Mouse (Mus musculus) 3T3-L1 (cell line): ENCODE measurements around the gene Zfp719.
A peak's percentile ranks its signal among the peaks of the same experiment; 100 is the strongest.

Experiments used
- DNase-seq: peaks from one replicate; pipeline ENCODE4 v3.0.0-alpha.2; 2015; ENCODE audit warnings: low read depth, low spot score

The Zfp719 gene

DNA sequence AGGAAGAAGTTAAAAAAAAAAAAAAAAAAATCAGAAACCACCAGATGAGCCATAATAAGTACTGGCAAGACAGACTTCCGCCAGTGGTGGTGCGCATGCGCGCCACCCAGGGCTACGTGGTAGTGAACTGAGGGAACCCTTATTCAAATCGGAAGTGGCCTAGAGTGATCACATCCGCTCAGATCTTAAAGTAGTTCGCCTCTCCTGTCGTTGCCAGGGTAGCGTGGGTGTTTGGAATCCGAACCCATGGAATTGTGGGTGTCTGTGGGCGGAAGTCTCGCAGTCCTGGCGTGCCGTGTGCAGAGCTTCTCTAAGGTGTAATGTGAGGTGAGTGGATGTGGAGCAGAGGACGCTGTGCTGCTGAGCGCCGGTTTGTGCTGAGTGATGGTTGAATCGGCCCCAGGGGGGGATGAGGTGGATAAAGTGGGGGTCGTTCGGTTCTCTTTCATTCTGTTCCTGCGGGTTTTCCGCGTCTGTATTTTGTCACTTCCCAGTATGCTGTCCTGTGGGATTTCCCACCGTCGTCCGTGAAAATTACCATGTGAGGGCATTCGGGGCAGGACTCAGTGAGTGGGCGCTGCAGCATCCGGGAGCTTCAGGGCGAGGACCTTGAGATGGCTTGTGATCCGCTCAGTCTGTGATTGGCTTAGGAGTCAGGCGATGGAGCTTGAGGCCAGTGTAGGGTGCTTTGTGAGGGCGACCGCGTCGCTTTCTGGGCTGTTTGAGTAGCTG is at the start of gene Zfp719:
TSS of gene Zfp719 (plus strand) at position 171 of the 732 bp plus-strand sequence.
- DNase-seq, result peak; percentile 98

DNA sequence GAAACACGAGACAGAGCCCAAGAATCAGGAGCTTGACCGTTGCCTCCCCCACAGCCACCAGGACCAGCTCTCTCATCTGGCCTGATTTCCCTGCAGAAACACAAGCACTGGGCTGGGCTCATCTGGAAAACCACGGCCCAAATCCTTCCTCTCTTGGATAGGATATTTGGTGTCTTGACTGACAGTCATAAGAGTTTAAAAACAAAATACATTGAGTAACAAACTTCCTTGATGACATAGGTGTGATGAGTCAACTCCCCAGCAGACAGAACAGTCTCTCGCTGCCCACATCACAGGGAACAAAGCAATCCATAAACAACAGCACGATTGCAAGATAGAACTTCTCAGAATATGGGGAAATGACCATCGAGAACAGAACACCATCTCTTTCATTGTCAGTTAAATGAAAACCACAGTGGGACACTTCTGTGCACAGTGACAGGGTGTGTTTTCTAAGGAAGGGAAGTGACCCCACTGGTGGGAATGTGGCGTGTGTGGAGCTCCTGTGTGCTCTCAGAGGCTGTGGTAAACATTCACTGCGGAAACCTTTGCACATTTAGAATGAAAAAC is 49.1 kb upstream of the Zfp719 start:
- DNase-seq, result peak; percentile 70

DNA sequence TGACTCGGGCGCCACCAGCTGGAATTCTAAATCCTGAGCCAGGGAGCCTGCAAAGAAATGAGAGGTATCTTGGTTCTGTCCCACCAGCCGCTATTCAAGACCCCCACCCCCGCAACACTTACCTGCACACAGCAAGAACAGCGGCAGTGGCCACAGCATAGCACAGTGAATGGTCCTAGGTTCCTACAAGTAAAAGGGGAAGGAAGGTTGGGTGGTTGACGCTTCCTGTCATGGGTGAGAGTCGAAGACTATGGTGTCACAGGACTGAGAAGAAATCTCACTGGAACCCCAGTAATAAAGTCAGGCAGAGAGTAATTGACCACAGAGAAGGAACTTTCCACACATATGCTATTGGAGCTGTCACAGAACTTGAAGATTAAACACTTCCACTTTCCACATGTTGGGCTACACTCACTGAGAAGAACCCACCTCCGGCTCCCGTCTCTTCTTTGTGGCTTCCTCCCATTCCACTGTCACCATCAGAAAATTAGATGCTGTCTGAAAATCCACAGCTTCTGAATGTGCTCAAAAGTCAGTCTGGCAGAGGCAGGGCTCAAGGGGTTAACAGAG is 46.4 kb upstream of the Zfp719 start:
- no peak for DNase-seq

DNA sequence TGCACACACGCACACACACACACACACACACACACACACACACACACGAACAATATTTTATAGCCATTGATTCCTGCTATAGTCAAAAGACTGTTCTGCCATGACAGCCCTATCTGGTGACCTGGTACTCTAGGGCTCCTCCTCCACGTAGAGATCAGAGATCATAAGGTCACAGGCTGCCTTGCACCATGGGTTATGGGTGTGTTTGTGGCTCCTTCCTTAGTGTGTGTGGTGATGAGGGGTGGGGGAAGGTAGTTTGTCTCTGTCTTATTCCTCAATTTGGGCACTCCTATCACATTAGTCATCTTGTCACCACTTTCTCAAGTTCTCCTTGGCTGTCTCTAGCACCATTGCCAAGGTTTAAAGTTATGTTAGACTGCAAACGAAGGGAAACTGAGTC is 40.9 kb upstream of the Zfp719 start:
- DNase-seq, result no peak

DNA sequence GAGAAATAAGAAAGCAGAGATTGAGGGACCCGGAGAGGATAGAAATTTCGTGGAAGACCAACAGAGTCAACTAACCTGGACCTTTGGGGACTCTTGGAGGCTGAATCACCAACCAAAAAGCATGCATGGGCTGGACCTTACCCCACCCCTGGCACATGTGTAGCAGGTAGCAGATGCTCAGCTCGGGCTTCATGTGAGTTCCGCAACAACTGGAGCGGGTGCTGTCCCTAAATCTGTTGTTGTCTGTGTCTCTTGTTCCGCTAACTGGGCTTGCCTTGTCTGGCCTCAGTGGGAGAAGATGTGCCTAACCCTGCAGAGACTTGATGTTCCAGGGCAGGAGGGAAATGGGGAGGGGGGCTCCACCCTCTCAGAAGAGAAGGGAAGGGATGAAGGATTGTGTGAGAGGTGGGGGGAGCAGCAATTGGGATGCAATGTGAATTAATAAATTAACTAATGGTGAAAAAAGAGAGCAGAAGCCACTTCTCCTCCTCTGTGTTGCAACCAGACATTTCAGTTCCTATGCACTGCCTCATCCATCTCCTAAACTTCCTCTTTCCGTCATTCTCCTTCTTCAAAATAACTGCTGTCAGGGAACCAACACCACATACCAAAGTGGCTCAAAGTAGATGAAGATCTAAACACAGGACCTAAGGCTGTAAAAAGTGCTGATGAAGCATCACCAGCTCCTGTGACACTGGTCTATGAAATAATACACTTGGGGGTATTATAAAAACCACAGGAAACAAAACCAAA is 35.0 kb upstream of the Zfp719 start, which contains the start of gene Cd33:
TSS of gene Cd33 (minus strand) at position 204 of the 753 bp plus-strand sequence.
- no peak for DNase-seq

DNA sequence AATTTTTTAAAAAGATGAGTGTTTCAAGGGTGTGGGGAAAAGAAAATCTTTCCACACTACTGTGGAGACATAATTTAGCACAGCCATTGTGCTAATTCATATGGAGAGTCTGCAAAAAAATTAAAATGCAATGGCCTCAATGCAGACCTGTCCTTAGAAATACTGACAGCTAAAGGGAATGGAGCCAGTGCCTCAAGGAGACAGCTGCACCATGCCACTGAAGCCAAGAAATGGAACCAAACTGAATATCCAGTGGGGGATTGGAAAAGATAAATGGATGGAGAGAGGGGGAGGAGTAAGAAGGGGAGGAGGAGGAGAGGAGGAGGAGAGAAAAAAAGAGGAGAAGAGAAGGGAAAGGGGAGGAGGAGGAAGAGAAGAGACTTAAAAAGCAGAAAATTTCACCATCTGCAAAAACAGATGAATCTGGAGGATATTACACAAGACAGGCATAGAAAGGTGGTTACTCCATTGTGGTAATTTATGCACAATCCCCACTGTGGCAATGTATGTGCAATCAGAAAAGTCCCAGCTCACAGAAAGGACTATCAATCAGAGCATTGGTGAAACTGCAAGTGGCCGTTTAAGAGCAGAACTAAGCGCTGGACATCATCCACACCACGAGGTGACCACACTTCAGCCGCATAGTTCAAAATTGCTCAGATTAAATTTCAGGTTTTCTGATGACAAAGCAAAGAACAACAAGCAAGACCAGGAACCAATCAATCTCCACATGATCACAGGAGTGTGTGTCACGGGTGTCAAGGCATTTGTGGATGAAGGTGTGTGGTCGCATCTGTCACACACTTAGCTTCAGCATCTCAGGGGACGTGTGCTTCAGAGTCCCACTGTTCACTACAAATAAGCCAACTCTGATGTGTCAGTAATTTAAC is 33.5 kb upstream of the Zfp719 start:
- peak; percentile 80 for DNase-seq

DNA sequence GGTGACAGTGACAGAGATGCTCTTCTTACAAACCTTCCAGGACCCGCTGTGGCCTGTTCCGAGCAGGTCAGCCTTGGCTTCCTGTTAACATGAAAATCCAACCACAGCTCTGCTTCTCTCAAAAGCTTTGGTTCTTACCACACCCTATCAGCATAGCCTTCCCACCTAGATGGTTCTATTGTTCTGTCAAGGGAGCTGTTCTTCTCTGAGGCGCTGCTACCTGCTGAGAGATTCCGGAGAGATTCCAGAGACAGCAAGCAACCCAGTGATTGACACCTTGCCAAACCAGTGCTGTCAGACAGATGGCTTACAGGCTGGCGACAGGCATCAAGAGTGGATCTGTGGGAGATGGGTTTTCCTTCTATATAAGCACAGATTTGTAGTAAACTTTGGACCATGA is 31.7 kb upstream of the Zfp719 start:
- DNase-seq, result no peak

DNA sequence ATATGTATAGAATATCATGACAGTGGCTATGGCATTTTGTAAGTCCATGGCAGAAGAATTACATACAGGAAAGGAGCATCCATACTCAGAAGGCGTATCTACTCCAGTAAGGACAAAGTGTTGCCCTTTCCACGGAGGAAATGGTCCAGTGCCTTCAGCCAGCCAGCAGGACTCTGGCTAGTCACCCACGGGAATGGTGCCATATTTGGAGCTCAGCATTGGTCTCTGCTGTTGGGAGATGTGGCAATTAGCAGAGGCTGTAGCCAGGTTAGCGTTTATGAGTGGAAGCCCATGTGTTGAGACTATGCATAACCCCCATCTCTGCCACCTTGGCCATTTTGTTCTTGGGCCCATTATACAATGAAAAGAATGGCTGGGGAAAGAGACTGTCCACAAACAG is 31.2 kb upstream of the Zfp719 start:
- DNase-seq, result no peak

DNA sequence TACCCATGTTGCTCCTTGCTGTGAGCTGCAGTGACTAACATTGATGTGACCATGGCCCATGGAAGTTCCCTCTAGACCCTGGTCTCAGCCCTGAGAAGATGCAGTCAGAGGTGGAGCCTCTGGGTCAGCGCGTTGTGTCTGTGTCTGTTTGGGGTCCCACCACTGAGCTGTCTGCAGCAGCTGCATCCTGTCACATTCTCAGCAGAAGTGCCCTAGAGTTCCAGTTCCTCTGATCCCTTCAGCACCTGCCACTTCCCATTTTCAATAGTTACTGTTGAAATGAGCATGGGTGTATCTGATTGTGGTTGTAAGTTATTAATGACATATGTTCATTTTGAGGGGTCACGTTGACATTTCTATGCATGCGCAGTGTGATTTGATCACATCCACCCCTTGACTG is 26.3 kb upstream of the Zfp719 start:
- DNase-seq, result no peak

DNA sequence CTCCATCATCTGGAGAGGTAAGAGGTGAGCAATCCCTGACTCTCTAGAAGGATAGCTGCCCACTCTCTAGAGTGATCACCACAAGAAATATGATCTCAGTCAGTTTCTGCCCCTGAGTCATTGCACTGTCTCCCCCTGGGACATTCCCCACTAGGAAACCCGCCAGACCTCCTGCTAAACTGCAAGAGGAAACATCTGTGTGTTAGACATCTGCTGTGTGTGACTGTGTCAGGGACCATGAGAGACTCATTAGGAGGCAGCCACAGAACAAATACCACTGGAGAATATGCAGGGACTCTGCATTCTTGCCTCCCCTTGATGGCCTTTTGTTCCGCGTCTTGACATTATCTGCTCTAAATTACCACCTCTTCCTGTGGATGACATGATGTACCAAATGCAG is 24.9 kb upstream of the Zfp719 start:
- peak; percentile 97 for DNase-seq

DNA sequence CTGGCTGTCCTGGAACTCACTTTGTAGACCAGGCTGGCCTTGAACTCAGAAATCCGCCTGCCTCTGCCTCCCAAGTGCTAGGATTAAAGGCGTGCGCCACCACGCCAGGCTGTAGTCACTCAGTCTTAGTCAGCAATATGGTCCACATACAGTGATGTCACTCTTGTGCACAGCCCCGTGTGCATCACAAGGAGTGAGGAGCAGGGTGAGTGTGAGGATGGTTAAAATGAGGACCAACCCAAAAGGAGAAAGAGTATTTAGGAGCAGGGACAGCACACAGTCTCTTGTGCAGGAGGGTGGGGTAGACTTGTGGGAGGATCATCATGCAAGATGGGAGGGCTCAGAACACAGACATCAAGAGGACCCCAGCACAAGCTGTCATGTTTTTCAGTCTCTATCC is 24.1 kb upstream of the Zfp719 start:
- DNase-seq, result peak; percentile 50

DNA sequence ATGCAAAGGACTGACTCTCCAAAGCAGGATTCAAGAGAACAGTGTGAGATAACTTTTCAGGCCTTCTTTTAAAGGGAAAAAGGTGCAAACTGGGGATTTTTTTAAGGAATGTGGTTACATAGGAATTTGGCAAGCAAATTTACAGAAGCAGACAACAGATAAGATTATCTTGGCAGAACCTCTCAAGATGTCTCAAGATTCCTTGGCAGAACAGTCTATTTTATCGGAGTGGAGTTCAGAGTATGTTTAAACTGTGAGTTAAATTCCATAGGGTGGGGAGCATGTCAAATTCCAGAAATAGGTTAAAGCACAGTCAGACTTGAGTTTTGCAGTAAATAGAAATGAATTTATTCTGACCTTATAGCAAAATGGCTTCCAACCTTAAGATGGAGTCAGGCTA is 22.5 kb upstream of the Zfp719 start:
- peak; percentile 78 for DNase-seq

DNA sequence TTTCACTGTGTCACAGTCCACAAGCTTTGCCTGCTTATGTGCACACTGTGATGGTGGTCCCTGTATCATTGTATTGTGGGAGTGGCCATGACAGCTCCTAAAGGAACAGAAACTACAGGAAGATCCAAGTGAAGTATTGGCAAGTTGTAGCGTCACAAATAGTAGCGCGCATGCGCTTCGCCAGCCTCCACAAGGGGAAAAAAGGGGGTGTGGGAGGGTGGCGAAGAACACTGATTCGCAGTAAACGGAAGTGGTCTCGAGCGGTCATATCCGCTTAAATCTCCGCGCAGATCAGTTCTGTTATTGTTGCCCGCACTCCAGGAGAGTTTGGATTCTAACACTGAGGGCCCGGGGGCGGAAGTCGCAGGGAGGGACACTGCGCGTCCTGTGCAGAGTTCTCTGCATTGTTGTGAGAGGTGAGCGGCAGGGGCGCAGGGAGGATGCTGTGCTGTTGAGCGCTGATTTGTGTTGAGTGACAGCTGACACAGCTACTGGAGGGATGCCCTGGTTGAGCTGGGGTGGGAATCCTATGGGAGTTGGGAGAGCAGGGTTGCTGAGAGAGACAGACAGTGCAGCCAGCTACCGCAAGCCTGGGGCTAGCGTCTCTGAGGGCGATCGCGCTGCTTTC is 17.3 kb upstream of the Zfp719 start, which contains the start of gene Zfp658:
TSS of gene Zfp658 (plus strand) at position 251 of the 628 bp plus-strand sequence.
- peak; percentile 89 for DNase-seq

DNA sequence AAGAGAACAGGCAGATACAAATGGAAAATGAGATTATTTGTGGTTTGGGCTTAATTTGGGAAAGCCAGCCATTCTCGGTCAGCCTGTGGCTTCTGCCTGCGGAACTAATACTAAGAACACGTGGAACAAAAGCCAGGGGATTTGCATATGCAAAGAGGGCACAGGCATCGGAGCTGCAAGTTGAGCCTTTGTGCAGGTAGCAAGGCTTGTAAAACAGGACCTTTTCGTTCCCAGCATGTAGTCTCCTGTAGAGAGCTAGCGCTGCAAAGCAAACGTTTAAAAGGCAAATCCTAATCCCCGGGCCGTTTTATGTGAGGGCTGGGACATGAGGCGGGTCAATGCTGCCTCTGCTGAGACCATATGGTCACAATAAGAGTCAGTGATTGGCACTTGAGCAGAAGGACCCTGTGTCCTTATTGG is 16.7 kb upstream of the Zfp719 start:
- peak; percentile 50 for DNase-seq

DNA sequence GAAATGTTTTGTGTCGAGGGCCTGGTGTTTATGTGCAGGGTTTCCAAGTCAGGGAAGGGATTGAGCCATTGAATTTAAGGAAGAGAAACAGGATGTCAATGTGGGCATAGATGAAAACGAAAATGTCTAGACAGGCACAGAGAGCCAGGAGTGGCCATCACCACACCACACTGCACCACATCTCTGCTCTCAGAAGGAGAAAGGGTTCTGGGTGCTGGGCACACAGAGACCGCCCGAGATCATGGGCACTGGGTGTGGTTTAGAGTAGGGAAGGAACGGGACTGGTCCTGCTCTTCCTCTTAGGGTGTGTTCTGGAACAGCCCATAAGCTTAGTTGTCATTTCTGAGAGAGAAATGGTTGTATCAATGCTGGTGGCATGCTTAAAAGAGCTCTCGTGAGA is 16.1 kb upstream of the Zfp719 start:
- DNase-seq, result no peak

DNA sequence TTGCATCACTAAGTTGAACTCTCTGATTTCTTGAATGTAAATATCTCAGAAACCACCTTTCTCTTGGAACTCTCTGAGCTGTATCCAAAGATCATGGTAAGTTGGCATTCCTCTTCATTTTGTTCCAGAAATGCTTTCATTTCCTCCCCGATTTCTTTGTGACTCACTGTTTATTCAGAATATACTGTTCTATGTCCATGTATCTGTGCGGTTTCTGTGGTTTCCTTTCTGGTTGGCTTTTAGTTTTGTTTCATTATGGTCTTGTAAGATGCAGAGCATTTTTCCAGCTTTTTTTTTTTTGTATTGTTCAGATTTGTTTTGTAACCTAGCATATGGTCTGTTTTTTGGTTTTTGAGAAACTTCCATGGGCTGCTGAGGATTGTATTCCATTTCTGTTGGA is 8.2 kb upstream of the Zfp719 start:
- DNase-seq, result peak; percentile 70

DNA sequence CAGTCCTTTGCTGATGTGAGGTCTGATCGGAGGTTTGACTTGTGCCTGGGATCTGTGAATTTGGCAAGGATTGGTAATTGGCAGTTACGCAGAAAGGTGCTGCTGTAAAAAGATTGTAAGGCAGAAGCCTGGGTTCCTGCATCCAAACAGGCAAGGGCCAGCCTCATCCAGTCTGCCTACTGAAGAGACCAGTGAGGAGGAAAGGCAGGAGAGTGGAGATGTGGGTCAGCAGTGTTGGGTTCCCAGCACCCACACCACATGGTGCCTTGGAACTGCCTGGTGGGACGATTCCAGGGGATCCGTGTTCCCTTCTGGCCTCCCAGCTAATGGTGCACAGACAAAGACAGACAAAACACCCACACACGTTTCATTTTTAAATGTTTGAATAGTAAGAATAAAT is 1.1 kb downstream of the Zfp719 start:
- no peak for DNase-seq

DNA sequence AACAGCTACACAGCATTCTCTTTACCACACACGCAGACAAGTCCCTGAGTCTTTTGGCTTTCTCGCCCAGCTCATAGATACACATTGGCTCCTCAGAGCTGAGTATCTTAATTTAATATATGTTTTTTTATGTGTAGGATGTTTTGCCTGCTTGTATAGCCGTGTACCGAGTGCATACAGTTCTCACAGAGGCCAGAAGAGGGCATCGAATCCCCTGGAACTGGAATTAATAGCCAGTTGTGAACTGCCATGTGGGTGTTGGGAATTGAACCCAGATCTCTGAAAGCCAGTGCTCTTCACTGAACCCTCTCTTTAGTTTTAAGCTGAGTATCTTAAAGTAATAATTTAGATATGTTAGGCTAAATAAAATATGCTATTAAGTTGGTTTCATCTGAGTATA is 5.4 kb downstream of the Zfp719 start:
- peak; percentile 38 for DNase-seq

DNA sequence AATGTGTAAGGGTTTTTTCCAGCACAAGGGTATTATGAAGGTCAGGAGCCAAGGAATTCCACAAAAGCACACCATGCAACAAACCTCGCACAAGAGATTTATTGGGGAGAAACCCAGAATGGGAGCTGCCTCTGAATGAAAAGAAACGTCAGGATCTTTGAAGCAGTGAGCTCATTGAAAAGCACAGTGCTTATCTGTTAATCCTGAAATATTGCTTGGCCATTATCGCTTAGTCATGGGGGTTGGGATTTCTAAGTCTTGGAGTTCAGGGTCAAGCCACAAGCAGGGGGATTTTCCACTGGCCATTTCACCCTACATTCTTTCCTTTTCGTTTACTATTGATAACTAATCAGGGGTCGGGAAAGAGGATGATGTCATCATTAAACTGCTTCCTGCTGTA is 22.5 kb downstream of the Zfp719 start:
- DNase-seq, result no peak

DNA sequence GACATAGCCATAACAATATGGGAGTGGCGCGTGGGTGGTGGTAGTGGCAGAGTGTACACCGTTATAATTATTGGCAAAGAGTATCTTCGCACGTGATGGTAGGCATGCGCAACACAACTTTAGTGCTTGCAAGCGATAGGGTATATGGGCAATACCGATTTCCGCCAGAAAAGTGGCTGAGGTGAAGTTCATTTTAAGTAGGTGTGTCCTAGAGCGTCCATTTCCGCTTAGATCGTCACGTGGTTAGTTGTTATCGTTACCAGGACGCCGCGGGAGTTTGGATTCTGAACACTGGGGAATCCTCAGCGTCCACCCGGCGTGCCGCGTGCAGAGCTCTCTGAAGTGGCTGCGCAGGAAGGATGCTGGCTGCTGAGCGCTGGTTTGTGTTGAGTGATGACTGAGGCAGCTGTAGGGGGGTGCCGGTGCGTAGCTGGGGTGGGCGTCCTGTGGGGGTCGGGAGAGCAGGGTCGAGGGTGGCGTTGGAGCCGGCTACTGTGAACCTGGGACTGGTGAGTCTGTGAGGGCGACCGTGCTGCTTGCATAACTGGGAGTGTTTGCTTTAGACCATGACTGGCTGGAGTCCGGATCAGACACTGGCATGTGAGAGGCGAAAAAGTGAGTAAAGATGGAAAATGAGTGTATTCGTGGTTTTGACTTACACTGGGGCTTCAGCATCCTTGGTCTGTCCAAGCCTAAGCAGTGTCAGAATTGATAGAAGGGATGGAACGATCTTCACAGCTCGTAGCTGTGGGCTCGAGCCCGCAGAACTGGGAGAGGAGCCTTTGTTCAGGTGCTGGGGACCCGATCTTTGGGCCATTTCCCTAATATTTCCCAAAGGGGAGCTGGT is 27.7 kb downstream of the Zfp719 start, which contains the start of gene Zfp819:
TSS of gene Zfp819 (plus strand) at position 274 of the 847 bp plus-strand sequence.
- DNase-seq, result peak; percentile 29
